Mouse (Mus musculus) fat pad, adult 2 months (tissue): ENCODE results near the gene Tmem72.

ENCODE experiments used
- DNase-seq: peaks from one replicate; pipeline ENCODE4 v3.0.0-alpha.2; 2011; ENCODE audit warnings: low read depth, low spot score; ENCODE audit errors: extremely low read depth

Gene Tmem72

GRCm38 (mm10) chr6:116716666-116717065, at the start of gene Tmem72:
Gene Tmem72, minus strand, starts transcription at chr6:116716913.
- no peak for DNase-seq

DNA sequence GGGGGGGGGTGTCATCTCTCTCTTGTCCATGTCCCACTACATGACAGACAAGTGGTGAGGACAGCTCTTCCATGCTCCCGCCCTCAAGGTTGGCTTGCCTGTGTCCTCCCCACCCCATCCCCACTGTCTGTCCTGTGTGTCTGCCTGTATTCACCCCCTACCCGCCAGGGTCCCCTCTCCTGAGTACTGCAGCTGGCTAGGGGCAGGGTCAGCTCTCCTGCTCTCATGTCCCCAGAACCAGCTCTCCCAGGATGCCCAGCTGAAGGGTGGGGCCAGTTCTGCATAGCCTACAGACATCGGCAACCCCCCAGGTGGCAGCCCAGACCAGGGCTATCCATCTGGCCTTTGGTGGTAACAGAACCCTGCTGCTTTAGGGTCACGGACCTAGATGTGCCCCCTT, 47.8 kb upstream of the Tmem72 start:
- no peak for DNase-seq

DNA sequence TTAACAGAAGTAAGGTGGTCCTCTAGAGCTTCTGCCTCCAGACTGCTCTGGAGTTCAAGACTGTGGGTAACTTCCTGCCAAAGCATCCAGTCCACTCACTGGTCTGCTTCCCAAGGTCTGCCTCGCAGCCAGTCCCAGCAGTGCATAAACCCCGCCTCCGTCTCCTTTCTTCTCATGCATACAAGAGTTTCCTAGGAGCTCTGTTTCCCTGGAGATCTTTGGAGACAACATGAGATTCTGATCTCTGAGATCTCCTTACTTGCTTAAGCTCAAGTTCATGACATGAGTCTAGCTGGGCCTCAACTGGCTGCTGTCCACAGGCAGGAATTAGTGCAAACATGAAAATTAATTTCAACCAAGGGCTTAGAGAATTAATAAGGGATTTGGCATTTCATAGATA, 45.6 kb upstream of the Tmem72 start:
- DNase-seq = peak; percentile 3

DNA sequence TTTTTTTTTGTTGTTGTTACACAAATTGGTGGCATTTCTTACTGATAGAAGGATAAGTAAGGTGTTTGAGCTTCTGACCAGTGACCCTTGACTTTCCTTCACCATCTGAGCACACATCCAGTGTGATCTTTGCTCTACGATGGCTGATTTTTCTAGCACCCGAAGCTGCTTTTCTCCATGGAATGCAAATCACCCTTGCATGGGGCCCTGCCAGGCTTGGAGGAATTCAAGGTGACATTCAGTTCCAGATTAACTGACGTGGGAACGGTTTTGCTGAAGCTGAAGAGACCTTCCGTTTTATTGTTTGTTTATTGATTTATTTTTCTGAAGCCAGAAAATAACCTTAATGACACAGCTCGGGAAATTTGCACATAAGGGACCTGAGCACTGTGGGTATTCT, 43.5 kb upstream of the Tmem72 start:
- no peak for DNase-seq

GRCm38 (mm10) chr6:116756364-116756763, 39.7 kb upstream of the Tmem72 start:
- DNase-seq = no peak

DNA sequence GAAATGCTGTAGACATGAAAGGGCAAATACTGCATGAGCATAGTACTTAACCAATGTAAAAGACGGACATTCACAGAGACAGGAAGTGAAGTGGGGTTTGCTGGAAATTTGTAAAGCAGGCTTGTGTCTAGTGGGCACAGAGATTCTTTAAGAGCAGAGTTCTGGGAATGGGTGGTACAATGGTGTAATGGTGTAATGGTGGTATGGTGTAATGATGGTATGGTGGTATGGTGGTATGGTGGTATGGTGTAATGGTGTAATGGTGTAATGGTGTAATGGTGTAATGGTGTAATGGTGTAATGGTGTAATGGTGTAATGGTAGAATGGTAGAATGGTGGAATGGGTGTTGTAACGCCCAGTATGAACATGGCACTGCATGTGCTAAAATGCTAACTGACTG, 21.3 kb upstream of the Tmem72 start:
- DNase-seq = no peak

DNA sequence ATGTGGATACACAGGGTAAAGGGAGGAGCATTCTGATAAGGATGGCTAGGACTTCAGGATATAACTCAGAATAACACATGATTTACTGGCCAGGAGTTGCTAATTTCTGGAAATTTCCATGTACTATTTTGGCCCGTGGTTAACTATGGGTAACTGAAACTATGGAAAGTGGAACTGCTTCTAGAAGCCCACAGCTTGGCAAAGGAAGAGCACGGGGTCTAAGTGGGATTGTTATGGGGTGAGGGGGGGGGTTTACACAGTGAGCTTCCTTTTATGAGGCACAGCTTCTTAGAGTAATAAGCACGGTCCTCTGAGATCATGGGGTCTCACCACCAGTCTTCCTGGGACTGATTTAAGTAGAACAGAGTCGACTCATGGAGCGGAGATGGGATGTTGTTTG, 18.6 kb upstream of the Tmem72 start:
- DNase-seq = no peak

GRCm38 (mm10) chr6:116733577-116733976, 16.9 kb upstream of the Tmem72 start:
- no peak for DNase-seq

GRCm38 (mm10) chr6:116724489-116725160, 7.9 kb upstream of the Tmem72 start:
- no peak for DNase-seq

- DNase-seq = no peak
Observed at GRCm38 (mm10) chr6:116718920-116719319, 2.2 kb upstream of the Tmem72 start.

- DNase-seq = no peak
Observed at GRCm38 (mm10) chr6:116718361-116718760, 1.6 kb upstream of the Tmem72 start.

DNA sequence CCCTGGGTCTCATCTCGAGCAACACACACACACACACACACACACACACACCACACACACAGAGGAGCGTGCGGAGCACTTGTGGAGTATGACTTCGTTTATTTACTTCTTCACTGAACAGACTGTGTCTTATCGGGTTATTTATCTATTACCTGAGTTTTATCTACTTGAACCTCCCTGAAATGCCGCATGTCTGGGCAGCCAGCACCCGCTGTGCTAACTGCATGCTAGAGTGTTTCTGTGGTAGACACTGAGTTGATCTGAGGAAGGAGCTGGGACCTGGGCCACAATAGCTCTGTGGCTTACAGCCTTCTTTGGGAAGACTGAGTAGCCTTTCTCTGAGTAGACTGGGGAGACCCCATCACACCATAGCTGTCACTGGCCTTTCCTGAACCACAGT, 1.1 kb upstream of the Tmem72 start:
- DNase-seq = no peak

GRCm38 (mm10) chr6:116715166-116715565, 1.5 kb downstream of the Tmem72 start:
- no peak for DNase-seq

GRCm38 (mm10) chr6:116714576-116714975, 2.1 kb downstream of the Tmem72 start:
- DNase-seq = no peak

GRCm38 (mm10) chr6:116713966-116714365, 2.7 kb downstream of the Tmem72 start:
- no peak for DNase-seq

- DNase-seq = no peak
Observed at GRCm38 (mm10) chr6:116712503-116712902, 4.2 kb downstream of the Tmem72 start.

DNA sequence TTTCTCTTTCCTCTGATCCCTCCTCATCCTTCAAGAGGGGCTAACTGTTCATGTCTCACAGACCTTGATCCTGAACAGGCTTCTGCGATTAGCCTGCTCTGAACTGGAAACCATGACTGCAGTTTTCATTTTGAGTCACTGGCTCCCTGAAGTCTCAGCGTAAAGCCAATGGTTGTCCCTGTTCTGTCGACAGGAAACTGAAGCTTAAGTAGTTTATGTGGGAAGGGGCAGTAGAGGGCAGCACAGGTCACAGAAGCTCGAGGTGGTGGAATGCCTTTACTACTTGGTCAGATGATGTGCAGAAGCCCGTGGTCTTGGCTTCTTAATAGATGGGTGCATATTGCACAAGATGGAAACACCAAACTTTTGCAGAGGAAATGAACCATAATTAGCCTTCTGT, 4.7 kb downstream of the Tmem72 start:
- no peak for DNase-seq

DNA sequence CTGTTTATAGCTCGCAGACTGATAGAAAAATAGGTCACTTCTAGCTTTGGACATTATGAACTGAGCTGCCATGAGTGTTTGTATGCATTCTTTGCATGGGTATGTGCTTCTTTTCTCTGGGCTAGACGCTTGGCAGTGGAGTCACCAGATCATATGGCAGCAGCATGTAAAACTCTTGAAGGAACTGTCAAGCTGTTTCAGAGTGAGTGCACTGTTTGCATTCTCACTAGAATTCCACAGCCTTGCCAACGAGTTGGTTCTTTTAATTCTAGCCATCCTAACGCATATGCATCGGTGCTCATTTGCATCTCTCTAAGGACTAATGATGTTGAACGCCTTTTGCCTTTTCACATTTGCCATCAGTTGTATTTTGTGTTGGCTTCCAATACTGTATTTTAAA, 12.4 kb downstream of the Tmem72 start:
- no peak for DNase-seq

GRCm38 (mm10) chr6:116700821-116701220, 15.9 kb downstream of the Tmem72 start:
- DNase-seq = no peak

DNA sequence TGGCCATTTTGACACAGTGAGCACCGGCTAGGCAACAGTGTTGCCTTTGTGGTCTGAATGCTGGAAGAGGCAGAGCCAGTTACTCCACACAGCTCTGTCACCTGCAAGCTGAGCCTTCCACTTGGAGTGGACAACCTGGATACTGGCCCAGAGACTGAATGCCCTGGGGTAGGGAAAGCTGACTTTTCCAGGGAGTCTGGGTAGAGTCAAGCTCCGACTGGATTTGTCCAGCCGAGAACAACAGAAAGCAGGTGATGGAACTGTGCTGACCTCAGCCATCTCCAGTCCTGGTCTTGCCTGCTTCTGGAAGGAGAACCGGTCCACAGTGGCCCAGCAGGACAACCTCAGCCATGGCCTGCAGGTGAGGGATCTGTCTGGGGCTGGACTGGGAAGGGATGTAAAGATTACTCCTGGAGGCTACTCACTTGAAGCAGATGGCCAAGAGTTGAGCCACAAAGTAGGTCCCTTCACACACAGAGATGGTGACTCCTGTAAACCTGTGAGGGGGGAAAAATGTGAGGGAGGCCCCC, 18.8 kb downstream of the Tmem72 start:
- no peak for DNase-seq

GRCm38 (mm10) chr6:116697413-116697812, 19.3 kb downstream of the Tmem72 start:
- DNase-seq = no peak

- no peak for DNase-seq
Observed at GRCm38 (mm10) chr6:116694346-116694745, 22.4 kb downstream of the Tmem72 start.

DNA sequence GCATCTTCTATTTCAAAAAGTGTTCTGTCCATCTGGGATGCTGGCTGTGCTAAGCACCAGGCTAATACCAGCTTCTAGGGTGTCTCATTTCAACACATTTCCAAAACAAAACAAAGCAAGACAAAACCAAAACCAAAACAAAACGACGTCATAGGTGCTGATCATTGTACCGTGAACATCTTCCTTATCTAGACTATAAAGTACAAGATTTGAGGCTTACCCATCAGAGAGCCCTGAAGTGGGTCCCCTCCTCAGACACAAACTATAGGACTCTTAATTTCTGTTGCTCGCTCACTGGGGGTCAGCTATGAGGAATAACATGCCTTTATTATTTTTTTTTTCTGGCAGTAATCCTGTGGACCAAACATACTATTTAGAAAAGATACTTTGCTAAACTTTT, 23.1 kb downstream of the Tmem72 start:
- no peak for DNase-seq
